Mouse (Mus musculus): ENCODE data around the gene Syn3. TPM values are rescaled to one million over a fixed set of nuclear protein-coding genes. Genes with fewer than 3 reads are reported as not detected.
A peak's percentile ranks its signal among the peaks of the same experiment; 100 is the strongest.

Syn3 gene
- polyA plus RNA-seq, 1 experiment from 2014 or later, result 4.5 TPM

DNA sequence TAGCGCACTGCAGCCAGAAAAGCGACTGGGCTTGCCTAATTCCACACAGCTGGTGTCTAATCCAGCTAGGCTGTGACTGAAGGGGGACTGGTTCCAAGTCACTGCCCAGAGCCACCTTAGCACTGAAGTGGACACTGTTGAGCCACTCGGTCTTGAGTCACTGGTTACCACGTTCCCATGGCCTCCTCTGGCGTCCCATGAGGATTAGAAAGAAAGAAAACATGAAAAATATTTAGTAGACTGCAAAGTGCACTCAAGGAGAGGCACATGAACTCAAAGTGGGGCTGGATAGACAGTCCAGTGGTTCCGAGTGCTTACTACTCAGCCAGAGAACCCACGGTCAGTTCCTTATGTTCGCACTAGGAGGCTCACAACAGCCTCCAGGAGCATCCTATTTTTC lies 217.5 kb downstream of the Syn3 start:
- Histone ChIP-seq H3K4me3 (no peak overlapping the region), H3K4me1 (no peaks in the 10 kb centered on the region; the same call in 1 of the 2 replicates), H3K27me3 (ENCODE audit: poor library complexity, severe bottlenecking) (no peaks in the 10 kb centered on the region), H3K27ac (no peak overlapping the region), H3K9me3 (no peaks in the 10 kb centered on the region), H3K36me3 (replicated peaks) (no peaks in the 10 kb centered on the region)
- WGBS, result 91% methylated on average over 8 of the region's 8 CpGs
- DNase-seq (ENCODE audit: extremely low spot score, low spot score), result no peak

DNA sequence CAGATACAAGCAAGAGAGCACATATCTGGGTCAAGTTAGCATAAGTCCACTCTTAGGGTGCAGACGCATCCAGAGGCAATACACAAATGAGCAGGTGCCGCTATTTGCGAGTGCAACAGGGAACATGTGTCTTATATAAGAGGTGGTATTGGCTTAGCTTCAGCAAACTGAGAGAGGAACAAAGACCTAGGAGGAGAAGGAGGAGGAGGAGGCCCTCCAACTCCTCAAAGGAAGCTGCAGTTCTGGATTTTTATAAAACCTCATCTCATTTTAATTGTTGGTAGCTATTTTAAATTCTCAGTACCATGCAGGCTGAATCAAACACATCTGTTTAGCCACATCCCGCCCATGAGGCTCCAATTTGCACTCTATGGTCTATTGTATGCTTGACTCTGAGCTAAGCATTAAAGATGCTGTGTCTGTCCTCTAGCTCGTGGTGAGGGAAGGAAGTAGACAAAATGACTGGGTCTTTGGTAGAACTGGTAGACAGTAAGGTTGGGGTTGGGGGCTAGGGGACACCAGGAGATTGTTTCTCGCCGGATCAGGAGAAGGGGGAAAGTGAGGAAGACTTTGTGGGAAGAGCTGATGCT lies 219.0 kb downstream of the Syn3 start:
- WGBS, result 91% methylated on average over 7 of the region's 7 CpGs
- H3K4me3 ChIP-seq, result no peak overlapping the region

DNA sequence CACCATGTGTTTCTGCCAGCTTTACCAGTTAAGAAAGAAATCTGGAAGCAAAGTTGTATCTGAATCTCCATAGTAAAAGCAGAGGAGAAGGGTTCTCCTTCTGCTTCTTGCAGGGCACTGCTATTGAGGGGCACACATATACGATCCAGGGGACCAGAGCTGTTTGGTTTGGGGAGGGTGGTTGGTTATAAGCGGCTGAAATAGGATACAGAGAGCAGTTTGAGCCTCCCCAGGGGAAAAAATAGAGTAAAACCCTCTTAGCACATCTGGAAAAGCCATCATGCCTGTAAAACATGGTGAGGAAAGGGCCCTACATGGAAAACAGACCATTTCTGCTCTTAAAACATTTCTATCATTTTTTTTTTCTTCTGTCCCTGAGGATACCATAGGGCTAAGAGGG lies 220.2 kb downstream of the Syn3 start:
- Histone ChIP-seq H3K27me3 (ENCODE audit: poor library complexity, severe bottlenecking) (no peaks in the 10 kb centered on the region), H3K27ac (no peak overlapping the region), H3K4me3 (no peak overlapping the region), H3K4me1 (peaks cover 6% of the 10 kb centered on the region), H3K36me3 (replicated peaks) (no peaks in the 10 kb centered on the region), H3K9me3 (no peaks in the 10 kb centered on the region)
- 76% methylated on average over 2 of the region's 2 CpGs for WGBS
- no peak for DNase-seq (ENCODE audit: extremely low spot score, low spot score)

More for the DNA sequence above, 219.0 kb downstream of the Syn3 start:
- H3K9me3 ChIP-seq, result no peaks in the 10 kb centered on the region
- no peak for DNase-seq (ENCODE audit: extremely low spot score, low spot score)
- H3K27ac ChIP-seq, result no peak overlapping the region
- no peaks in the 10 kb centered on the region for H3K27me3 ChIP-seq (ENCODE audit: poor library complexity, severe bottlenecking)
- no peaks in the 10 kb centered on the region; the same call in 1 of the 2 replicates for H3K4me1 ChIP-seq
- H3K36me3 ChIP-seq (replicated peaks), result no peaks in the 10 kb centered on the region

DNA sequence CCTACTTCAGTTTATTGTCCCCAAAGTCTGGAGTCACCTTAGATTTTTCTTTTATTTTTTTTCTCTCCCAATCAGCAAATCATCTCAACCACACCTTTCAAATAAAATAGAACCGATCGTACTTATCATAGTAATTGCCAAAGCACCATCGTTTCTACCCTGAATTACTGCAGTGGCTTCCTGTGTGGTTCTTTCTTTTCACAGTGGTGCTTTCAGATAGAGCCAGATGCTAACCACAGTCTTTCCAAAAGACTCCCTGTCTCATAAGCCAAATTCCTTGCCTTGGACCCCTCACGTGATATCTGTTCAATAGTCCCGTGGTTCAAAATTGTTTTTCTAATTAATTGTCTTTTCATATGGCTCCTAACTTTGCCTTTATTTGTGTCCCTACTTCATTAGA lies 221.4 kb downstream of the Syn3 start:
- Histone ChIP-seq H3K36me3 (replicated peaks) (no peaks in the 10 kb centered on the region), H3K27me3 (ENCODE audit: poor library complexity, severe bottlenecking) (no peaks in the 10 kb centered on the region), H3K4me3 (no peak overlapping the region), H3K27ac (no peak overlapping the region), H3K9me3 (no peaks in the 10 kb centered on the region), H3K4me1 (peaks cover 10% of the 10 kb centered on the region)
- DNase-seq (ENCODE audit: extremely low spot score, low spot score), result no peak
- WGBS, result 91% methylated on average over 5 of the region's 5 CpGs

DNA sequence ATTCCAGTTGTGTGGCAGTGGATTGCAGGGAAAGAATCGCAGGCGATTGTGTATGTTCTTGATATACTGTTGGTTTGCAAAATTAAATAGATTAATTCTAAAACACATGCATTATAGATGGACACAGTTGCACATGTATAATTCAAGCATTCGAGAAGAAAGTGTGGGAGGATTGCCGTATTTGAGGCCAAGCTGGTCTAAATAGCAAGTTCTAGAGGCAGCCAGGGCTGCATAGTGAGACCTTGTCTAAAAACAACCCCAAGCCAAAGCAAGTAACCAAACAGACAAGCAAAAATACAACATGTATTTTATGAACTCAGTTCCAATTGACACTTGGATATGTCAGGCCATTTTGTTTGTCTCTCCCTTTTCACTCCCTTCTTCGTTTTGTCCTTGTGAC lies 223.1 kb downstream of the Syn3 start:
- H3K27ac ChIP-seq, result no peak overlapping the region
- DNase-seq (ENCODE audit: extremely low spot score, low spot score), result no peak
- H3K9me3 ChIP-seq, result no peaks in the 10 kb centered on the region
- H3K4me1 ChIP-seq, result peaks cover 10% of the 10 kb centered on the region
- H3K4me3 ChIP-seq, result no peak overlapping the region
- 88% methylated on average over 5 of the region's 5 CpGs for WGBS
- H3K36me3 ChIP-seq (replicated peaks), result no peaks in the 10 kb centered on the region
- H3K27me3 ChIP-seq (ENCODE audit: poor library complexity, severe bottlenecking), result no peaks in the 10 kb centered on the region

DNA sequence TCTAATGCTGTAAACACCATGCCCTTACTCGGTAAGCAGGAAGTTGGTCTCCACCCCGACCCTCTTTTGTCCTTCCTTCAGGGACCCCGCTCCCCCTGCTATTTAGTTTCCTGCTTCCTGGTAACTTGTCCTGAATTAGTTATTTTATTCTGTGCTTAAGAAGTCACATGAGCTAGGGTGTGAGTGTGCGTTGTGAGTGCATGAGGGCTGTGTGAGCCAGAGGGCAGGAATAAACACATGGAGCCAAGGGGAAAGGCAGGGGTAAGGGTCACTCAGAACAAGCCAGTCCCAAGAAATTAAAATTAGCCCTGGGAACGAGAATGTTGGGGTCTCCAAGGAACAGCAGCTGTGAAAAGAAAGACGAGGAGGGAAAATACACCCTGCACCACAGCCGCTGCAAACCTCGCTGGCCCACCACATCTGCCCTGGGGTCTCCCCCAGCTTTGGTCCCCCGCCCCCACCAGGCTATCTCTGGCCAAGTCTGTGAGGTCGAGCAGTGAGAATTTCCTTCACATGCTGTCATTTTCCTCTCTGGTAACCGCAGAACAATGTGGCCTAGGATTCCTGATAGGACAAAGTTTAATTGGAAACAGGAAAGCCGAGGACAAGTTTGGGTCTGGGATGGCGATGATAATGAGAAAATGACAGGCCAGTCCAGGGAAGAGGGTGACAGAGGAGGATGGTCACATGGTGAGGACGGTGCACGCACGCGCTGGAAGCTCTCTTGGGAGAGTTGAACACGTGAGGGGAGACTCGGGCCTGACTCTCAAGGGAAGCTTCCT lies 225.1 kb downstream of the Syn3 start:
- DNase-seq (ENCODE audit: extremely low spot score, low spot score), result no peak
- H3K36me3 ChIP-seq (replicated peaks), result no peaks in the 10 kb centered on the region
- H3K27me3 ChIP-seq (ENCODE audit: poor library complexity, severe bottlenecking), result no peaks in the 10 kb centered on the region
- H3K4me1 ChIP-seq, result peaks cover 10% of the 10 kb centered on the region
- H3K9me3 ChIP-seq, result no peaks in the 10 kb centered on the region
- peak overlapping the region; percentile 36 for H3K27ac ChIP-seq
- 69% methylated on average over 19 of the region's 19 CpGs for WGBS
- H3K4me3 ChIP-seq, result no peak overlapping the region

DNA sequence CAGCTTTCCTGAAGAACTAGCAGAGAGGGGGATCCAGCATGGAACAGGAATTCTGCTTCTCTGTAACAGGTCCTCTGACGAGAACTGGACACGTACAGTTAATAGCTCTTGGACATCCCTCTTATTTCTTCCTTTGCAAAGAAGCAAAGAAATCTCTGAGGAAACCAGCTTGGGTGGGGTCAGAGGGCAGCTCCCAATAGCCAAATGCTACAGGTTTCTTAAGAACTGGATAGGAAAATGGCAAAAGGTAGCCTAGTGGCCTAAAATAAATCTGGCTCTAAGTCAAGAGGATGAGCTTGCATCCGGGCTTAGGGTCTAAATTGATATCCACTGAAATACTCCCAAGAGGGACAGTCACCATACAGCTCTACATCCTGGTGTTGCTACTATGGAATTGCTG lies 225.9 kb downstream of the Syn3 start:
- 89% methylated on average over 3 of the region's 3 CpGs for WGBS
- H3K27ac ChIP-seq, result 0 out of 2 replicates have a peak overlapping the region, but pooled peaks have one; percentile 36
- H3K36me3 ChIP-seq (replicated peaks), result no peaks in the 10 kb centered on the region

DNA sequence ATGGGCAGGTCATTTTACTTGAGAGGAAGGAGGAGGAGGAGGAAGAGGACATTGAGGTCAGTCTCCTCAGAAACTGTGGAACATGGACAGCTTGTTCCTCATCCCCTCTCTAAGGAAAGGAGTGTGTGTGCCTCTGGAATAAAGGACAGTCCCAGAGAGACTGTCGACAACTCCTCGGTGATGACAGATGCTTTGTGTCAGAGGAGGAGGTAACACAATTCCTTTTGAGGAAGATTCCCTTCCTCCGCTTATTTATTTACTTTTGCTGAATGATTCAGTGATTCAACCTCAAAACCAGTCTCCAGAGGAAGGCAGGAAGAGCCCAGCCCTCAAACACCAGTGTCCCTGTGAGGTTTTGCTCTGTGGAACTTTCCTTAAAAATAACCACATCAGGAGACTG lies 228.4 kb downstream of the Syn3 start:
- Histone ChIP-seq H3K27me3 (ENCODE audit: poor library complexity, severe bottlenecking) (no peaks in the 10 kb centered on the region), H3K4me1 (peaks cover 10% of the 10 kb centered on the region), H3K27ac (no peak overlapping the region), H3K4me3 (no peak overlapping the region), H3K9me3 (no peaks in the 10 kb centered on the region), H3K36me3 (replicated peaks) (no peaks in the 10 kb centered on the region)
- no peak for DNase-seq (ENCODE audit: extremely low spot score, low spot score)
- WGBS, result 77% methylated on average over 3 of the region's 3 CpGs

More for the DNA sequence above, 225.9 kb downstream of the Syn3 start:
- H3K9me3 ChIP-seq, result no peaks in the 10 kb centered on the region
- H3K4me3 ChIP-seq, result no peak overlapping the region
- H3K4me1 ChIP-seq, result peaks cover 10% of the 10 kb centered on the region
- DNase-seq (ENCODE audit: extremely low spot score, low spot score), result no peak
- H3K27me3 ChIP-seq (ENCODE audit: poor library complexity, severe bottlenecking), result no peaks in the 10 kb centered on the region

DNA sequence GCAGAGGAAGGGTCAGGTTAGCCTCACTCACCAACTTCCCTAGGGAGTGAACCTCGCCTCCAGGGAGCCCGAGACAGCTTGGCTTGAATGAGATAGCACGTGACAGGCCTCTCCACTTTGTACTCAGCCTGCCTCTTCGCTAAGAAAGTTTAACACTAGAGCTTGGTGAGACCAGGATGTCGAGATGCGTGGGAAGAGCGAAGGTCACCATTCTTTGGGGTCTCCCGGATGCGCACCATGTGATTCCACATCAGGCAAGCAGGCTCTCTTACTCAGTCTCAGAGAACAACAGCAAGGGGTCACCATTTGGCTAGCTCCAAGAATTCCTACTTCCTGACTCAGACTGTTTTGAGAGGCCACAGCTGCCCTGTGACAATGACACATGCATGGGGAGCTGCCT lies 234.1 kb downstream of the Syn3 start:
- no peak overlapping the region for H3K4me3 ChIP-seq
- H3K9me3 ChIP-seq, result no peaks in the 10 kb centered on the region
- H3K27me3 ChIP-seq (ENCODE audit: poor library complexity, severe bottlenecking), result no peaks in the 10 kb centered on the region
- H3K36me3 ChIP-seq (replicated peaks), result no peaks in the 10 kb centered on the region
- H3K4me1 ChIP-seq, result no peaks in the 10 kb centered on the region
- no peak overlapping the region for H3K27ac ChIP-seq
- no peak for DNase-seq (ENCODE audit: extremely low spot score, low spot score)
- WGBS, result 91% methylated on average over 9 of the region's 9 CpGs

DNA sequence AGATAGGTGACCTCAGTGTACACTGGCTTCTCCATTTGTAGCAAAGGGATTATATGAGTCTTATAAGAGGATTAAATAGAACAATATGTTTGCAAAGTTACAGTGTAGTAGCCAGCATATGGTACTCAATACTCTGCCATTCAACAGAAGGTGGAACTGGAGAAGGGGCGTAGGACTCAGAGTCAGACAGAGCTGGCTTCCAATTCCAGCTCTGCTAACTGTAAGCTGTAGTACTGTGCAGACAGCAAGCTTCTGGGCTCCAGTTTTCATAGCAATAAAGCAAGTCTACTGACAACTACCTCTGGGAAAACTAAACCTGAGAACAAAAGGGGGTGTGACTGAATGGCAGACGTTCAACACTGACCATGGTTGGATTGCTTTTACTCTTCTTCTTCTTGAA lies 237.0 kb downstream of the Syn3 start:
- Histone ChIP-seq H3K9me3 (no peaks in the 10 kb centered on the region), H3K27me3 (ENCODE audit: poor library complexity, severe bottlenecking) (no peaks in the 10 kb centered on the region), H3K36me3 (replicated peaks) (no peaks in the 10 kb centered on the region), H3K4me1 (no peaks in the 10 kb centered on the region), H3K4me3 (no peak overlapping the region), H3K27ac (no peak overlapping the region)
- no peak for DNase-seq (ENCODE audit: extremely low spot score, low spot score)
- 88% methylated on average over 2 of the region's 2 CpGs for WGBS

DNA sequence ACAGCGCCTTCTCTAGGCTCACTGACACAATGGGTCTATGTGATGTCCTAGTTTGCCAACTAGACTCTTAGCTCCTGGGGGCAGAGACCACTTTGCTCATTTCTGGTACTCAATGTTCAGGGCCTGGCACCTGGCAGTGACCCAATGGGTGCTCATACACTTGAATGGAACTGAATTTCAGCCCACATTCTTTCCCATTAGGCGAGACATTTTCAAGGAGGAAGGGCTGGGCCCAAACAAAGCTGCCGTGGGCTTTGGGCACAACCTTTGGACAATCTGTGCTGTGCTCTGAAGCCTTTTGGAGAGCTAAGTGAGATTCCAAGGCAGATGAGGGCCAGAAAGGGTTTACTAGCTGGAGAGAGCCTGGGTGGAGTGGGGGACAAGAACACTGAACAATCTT lies 239.7 kb downstream of the Syn3 start:
- Histone ChIP-seq H3K4me1 (no peaks in the 10 kb centered on the region), H3K27ac (no peak overlapping the region), H3K9me3 (no peaks in the 10 kb centered on the region), H3K4me3 (no peak overlapping the region), H3K27me3 (ENCODE audit: poor library complexity, severe bottlenecking) (no peaks in the 10 kb centered on the region), H3K36me3 (replicated peaks) (no peaks in the 10 kb centered on the region)
- DNase-seq (ENCODE audit: extremely low spot score, low spot score), result no peak
- WGBS, result 89% methylated on average over 3 of the region's 3 CpGs

DNA sequence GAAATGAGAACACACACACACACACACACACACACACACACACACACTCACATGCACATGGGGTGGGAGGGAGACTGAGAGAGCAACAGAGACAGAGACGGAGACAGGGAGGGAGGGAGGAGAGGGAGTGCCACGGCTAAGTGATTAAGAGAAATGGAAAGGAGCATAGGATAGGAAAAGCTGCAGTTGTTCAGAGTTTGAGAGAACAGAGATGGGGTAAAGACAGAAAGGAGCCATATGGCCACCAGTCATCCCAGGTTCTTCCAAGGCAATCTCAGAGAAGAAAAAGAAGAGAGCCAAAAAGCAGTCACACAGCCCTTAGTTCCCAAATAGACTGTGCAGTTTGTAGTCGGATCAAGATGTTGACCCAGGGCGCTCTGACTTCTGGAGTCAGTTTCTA lies 240.7 kb downstream of the Syn3 start:
- no peak overlapping the region for H3K4me3 ChIP-seq
- WGBS, result 80% methylated on average over 4 of the region's 4 CpGs

DNA sequence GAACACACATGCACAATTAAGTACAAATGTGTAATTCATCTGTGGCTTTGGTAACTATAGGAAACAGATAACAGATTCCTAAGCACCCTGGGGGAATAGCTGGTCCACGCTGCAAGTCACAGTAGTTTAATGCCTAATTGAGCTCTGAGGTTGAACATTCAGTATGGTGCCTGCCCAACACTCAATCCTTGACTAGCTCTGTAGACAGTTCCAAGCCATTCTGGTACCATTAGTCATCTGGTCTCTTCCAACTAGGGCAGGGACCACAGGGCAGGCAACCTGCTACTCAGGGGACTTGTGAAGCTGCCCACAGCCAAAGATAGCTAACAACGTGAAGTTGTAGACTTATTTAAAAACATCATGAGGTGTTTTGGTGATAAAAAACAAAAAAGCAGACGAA lies 241.7 kb downstream of the Syn3 start:
- DNase-seq (ENCODE audit: extremely low spot score, low spot score), result no peak
- WGBS, result 87% methylated on average over 3 of the region's 3 CpGs

More for the DNA sequence above, 240.7 kb downstream of the Syn3 start:
- DNase-seq (ENCODE audit: extremely low spot score, low spot score), result no peak
- no peaks in the 10 kb centered on the region for H3K4me1 ChIP-seq
- no peaks in the 10 kb centered on the region for H3K36me3 ChIP-seq (replicated peaks)
- H3K27ac ChIP-seq, result no peak overlapping the region
- H3K9me3 ChIP-seq, result no peaks in the 10 kb centered on the region
- no peaks in the 10 kb centered on the region for H3K27me3 ChIP-seq (ENCODE audit: poor library complexity, severe bottlenecking)

More for the DNA sequence above, 241.7 kb downstream of the Syn3 start:
- Histone ChIP-seq H3K9me3 (no peaks in the 10 kb centered on the region), H3K4me1 (no peaks in the 10 kb centered on the region), H3K27me3 (ENCODE audit: poor library complexity, severe bottlenecking) (no peaks in the 10 kb centered on the region), H3K4me3 (no peak overlapping the region), H3K36me3 (replicated peaks) (no peaks in the 10 kb centered on the region), H3K27ac (no peak overlapping the region)
